Mouse (Mus musculus): ENCODE results near the gene Tmem168.
A peak's percentile ranks its signal among the peaks of the same experiment; 100 is the strongest.

Tmem168 gene

GRCm38 (mm10) chr6:13607621-13608493, at the start of gene Tmem168:
TSS of gene Tmem168 (minus strand) at chr6:13608100.
- peak; percentile 88 for DNase-seq (ENCODE audit: low spot score)

- DNase-seq (ENCODE audit: low spot score): no peak
These were observed 46.2 kb upstream of the Tmem168 start for GRCm38 (mm10) chr6:13654081-13654480.

DNA sequence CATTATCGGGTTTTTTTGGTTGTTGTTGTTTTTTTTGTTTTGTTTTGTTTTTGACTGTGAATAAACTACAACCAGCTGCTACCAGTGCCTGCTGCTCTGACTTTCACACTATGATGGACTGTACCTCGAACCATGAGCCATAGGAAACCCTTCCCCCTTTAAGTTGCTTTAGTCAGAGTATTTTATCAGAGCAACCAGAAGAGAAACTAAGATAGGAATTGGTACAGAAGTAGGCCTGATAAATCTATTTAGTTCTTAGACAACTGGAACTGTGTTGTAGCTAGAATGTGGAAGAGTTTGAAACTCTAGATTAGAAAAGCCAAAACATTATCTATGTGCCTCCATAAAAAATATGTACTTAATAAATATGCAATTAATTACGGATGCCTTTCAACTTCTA, 44.4 kb upstream of the Tmem168 start:
- no peak for DNase-seq (ENCODE audit: low spot score)

GRCm38 (mm10) chr6:13650854-13651253, 43.0 kb upstream of the Tmem168 start:
- DNase-seq (ENCODE audit: low spot score): no peak

GRCm38 (mm10) chr6:13648305-13648704, 40.4 kb upstream of the Tmem168 start:
- DNase-seq (ENCODE audit: low spot score): no peak

GRCm38 (mm10) chr6:13636582-13636989, 28.7 kb upstream of the Tmem168 start:
- DNase-seq (ENCODE audit: low spot score): no peak

DNA sequence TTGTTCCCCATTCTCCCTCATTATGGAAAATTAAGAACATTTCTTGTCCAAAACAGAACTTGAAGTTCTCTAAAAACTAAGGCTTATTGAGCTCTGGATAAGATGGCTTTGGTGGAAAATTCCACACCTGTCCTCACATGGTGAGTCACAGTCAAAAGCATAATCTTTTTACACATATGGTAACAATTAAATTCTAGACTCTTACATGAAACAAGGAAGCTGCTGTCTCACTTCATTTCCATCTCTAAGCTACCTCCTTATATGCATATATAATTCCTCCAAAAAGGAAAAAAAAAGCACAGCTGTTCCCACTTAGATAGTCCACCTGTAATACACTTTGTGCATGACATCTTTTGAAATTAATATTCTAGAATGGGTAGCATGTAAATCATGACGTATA, 24.7 kb upstream of the Tmem168 start:
- no peak for DNase-seq (ENCODE audit: low spot score)

GRCm38 (mm10) chr6:13630607-13631006, 22.7 kb upstream of the Tmem168 start:
- DNase-seq (ENCODE audit: low spot score): no peak

DNA sequence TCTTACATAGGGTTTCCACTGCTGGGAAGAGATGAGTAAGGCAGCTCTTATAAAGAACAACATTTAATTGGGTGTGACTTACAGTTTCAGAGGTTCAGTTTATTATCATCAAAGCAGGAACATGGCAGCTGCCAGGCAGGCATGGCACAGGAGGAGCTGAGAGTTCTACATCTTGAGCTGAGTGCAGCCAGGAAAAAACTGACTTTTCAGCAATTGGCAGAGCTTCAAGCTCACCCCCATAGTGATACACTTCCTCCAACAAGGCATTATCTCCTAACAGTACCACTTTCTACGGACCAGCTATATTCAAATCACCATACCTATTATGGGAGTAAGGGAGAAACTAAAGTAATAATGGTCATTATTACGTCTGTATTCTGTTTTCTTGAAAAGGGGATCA, 11.7 kb upstream of the Tmem168 start:
- no peak for DNase-seq (ENCODE audit: low spot score)

GRCm38 (mm10) chr6:13617110-13617509, 9.2 kb upstream of the Tmem168 start:
- no peak for DNase-seq (ENCODE audit: low spot score)

GRCm38 (mm10) chr6:13614568-13614967, 6.7 kb upstream of the Tmem168 start:
- DNase-seq (ENCODE audit: low spot score): no peak

DNA sequence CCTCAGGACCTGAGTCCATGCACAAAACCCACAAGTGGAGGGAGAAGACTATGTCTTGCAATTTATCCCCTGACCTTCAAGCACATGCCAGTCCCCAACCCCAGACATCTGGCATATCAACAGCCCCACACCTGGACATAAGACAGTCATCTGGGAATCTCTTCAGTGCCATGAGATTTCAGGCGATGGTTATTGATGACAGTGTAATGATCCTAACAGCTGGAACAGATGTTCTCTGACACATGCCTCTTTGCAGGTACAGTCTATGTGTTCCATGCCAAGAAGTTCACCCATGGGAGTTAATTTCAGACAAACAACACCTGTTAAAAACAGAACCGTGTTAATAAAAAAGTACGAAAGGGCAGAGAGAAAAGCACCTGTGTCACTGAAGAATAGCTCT, 5.8 kb upstream of the Tmem168 start:
- DNase-seq (ENCODE audit: low spot score): no peak

GRCm38 (mm10) chr6:13610869-13611268, 3.0 kb upstream of the Tmem168 start:
- no peak for DNase-seq (ENCODE audit: low spot score)

DNA sequence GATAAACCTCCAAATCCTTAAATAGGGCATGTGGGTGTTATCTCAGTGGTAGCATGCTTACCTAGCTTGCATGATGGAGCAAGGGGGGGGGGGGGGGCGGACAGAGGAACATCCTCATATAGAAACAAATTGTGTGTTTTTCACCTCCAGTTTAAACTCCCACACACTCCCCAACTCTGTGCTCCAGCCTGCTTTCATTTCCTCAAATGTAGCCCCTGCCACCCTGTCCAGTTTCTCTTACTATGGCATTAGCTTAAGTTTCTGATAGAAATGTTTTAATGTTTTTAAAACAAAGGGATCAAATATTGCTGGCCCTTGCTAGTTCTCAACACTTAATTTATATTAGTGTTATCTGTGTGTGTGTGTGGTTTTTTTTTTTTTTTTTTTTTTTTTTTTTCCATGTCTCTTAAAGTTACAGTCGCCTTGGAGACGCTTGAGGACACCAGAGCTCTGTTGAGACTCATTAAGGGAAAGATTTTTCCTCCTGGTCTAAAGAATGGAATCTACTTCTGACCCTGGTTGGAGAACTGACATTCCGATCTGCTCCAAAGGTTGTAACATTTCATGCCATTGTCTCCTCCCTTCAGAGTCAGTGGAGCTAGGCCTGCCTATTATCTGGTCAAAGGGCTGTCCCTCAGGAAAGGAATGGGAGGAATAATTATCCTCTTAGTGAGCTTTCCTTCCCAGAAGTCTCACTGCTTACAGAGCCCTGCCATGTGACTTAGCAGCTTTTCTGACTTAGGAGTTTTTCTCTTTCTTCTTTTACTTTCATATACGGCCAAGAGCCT, 1.6 kb upstream of the Tmem168 start:
- DNase-seq (ENCODE audit: low spot score): no peak

- DNase-seq (ENCODE audit: low spot score): no peak
These were observed 829 bp downstream of the Tmem168 start for GRCm38 (mm10) chr6:13606921-13607620.

GRCm38 (mm10) chr6:13606394-13606793, 1.5 kb downstream of the Tmem168 start:
- no peak for DNase-seq (ENCODE audit: low spot score)

- DNase-seq (ENCODE audit: low spot score): no peak
These were observed 4.8 kb downstream of the Tmem168 start for GRCm38 (mm10) chr6:13603134-13603533.

DNA sequence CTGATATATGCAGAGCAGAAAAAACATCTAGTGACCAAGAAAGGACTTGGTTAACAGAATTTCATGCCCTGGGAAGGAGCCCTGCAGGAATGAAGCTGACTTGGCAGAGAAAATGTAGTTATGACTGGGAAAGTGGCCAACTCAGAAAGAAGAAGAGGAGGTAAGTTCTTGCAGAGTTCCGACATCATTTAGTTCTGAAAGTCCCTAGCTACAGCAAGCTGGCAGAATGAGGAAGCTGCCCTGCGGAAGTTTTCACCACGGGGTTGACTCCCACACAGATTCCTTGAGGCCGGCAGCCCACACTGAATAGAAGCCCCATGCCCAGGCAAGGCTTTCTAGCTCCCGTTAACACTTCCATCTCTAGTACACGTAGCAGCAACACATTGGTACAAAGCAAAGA, 6.3 kb downstream of the Tmem168 start:
- peak; percentile 29 for DNase-seq (ENCODE audit: low spot score)

DNA sequence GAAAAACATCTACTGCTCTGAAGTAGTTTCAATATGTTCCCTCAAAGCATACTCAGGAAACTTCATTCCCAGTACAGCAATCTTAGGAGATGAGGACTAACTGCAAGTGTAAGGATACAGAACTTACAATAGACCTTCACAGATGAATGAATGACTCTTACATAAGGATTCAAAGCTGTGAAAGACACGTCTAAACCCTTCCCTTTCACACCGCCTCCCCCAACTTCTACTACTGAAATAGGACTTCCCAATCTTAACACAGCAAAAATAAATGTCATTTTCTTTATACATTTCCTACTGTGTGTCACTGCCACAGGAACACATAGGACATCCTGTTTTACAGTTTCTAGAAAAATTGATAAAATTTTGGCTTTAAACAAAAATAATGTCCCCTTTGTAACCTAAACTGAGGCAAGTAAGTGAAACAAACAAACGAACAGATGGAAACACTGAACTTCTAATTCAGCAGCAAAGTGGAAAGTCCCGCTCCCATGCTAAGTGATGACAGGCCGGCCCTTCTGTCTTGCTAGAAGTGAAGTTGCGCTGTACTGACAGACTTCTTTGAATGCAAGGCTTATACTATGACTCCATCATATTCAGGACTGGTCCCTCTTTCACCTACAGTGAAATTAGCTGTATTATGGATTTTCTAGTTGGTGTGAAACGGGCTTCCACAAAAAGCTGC, 9.5 kb downstream of the Tmem168 start:
- peak; percentile 14 for DNase-seq (ENCODE audit: low spot score)

DNA sequence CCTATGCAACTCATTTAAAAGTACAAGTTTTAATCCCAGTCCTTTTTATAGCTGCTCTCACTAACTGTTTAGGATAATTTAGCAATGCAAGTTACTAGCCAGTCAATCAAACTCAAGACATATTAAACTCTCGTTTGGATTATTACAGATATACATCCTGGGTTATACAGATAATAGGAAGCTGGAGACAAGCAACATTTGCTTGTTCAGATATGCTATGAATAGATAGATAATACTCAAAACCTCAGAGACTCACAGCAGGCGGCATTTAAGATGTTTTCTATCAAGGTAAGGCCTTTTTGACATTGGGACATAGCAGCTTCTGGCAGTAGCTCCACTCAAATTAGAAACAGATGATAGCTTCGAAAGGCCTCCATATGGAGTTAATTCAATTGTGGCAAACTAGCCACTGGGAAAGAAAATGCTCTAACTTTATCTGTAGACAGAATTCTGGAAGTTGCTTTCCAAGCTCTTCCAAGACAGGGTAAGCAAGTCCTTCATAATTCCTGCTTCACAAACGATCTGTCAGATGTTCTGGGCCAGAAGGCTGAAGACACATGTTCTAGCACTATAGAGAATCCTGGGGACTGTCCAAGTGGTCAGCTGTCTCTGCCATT, 15.1 kb downstream of the Tmem168 start:
- DNase-seq (ENCODE audit: low spot score): no peak

DNA sequence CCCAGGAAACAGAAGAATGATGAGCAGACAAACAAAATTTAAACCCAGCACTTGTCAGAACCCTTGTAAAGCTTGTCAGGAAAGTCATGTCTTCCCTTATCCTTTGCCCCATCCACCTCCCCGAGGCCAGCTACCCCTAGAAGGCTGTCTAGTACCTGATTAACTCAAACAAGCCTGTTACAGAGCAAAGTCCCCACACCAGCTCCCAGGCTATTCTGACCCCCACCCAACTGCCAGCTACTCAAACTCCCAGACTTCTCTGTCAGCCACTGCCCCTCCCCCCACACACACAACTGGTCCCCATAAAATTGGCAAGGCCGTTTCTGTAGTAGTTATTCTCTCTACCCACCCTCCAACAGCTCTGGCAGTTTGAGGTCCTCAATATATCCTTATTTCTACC, 21.3 kb downstream of the Tmem168 start:
- DNase-seq (ENCODE audit: low spot score): no peak

DNA sequence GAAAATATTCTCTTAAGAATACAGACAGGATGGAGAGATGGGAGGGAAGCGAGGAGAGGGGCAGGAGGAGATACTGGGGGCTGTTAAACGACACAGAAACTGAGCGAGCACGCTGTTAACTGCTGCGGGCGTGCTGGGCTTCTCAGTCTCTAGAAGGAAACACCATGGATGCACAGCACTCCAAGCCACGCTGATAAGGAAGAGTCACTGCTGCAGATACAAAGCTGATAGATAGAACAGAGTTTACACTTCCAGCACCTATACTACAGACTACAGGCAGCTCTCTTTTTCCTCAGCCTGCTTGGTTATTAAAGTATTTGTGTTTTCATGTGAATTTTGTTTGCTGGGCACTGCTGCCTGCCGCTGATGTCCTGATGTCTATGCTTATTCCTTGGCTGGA, 21.7 kb downstream of the Tmem168 start:
- no peak for DNase-seq (ENCODE audit: low spot score)

All from left cerebral cortex, adult 11 months (tissue).